Mouse (Mus musculus) MEL (cell line): ENCODE data around the gene Ssx2ip. TPM values are rescaled to one million over a fixed set of nuclear protein-coding genes. Genes with fewer than 3 reads are reported as not detected.
A peak's percentile ranks its signal among the peaks of the same experiment; 100 is the strongest.

Experiments used
- DNase-seq: peaks from one replicate; pipeline ENCODE4 v3.0.0; 2011; ENCODE audit warnings: low read depth, low spot score
- H3K27ac ChIP-seq: 2 replicates; pipeline ENCODE4 v1.5.1; 2012; ENCODE audit warnings: low read depth, mild to moderate bottlenecking, control low read depth, low read length, moderate library complexity; ENCODE audit not compliant: control insufficient read depth
- H3K27me3 ChIP-seq, 2 experiments: fragments of 150-350 bp in 1 of 2; sonication (generic) in 1 of 2; 2 replicates each; pipeline ENCODE4 v1.6.1; 2012; ENCODE audit warnings: low read length in 2 of 2, mild to moderate bottlenecking in 2 of 2, improper control_type of control experiment in 1 of 2, moderate library complexity in 1 of 2; ENCODE audit not compliant: insufficient read depth in 2 of 2, control insufficient read depth in 1 of 2
- H3K36me3 ChIP-seq, 2 experiments: 2 replicates each; pipeline ENCODE4 v1.6.1; 2012 to 2014; ENCODE audit warnings: low read length in 2 of 2, improper control_type of control experiment in 1 of 2, inconsistent platforms in 1 of 2, mild to moderate bottlenecking in 1 of 2; ENCODE audit not compliant: insufficient read depth in 2 of 2, control insufficient read depth in 1 of 2
- H3K4me1 ChIP-seq, 2 experiments: fragments of 150-350 bp in 1 of 2; sonication (generic) in 1 of 2; 2 replicates each; pipeline ENCODE4 v1.6.1; 2012; ENCODE audit warnings: low read length in 2 of 2, improper control_type of control experiment in 1 of 2, mild to moderate bottlenecking in 1 of 2; ENCODE audit not compliant: insufficient read depth in 2 of 2, control insufficient read depth in 1 of 2
- H3K4me3 ChIP-seq, 2 experiments: fragments of 150-350 bp in 1 of 2; sonication (generic) in 1 of 2; 2 replicates each; pipeline ENCODE4 v1.5.1; 2012; ENCODE audit warnings: low read depth in 2 of 2, low read length in 2 of 2, mild to moderate bottlenecking in 2 of 2, moderate library complexity in 2 of 2, control low read depth in 1 of 2, improper control_type of control experiment in 1 of 2; ENCODE audit not compliant: control insufficient read depth in 1 of 2, insufficient read depth in 1 of 2
- H3K79me2 ChIP-seq: 2 replicates; pipeline ENCODE4 v1.6.1; 2012; ENCODE audit warnings: mild to moderate bottlenecking, low read length, moderate library complexity; ENCODE audit not compliant: control insufficient read depth, poor library complexity, insufficient read depth
- H3K9ac ChIP-seq: 2 replicates; pipeline ENCODE4 v1.6.1; 2012; ENCODE audit warnings: low read depth, mild to moderate bottlenecking, control low read depth, low read length, moderate library complexity; ENCODE audit not compliant: control insufficient read depth, poor library complexity, severe bottlenecking
- H3K9me3 ChIP-seq: fragments of 150-350 bp; sonication (generic); replicated peaks from 2 replicates; pipeline ENCODE4 v1.6.1; 2012; ENCODE audit warnings: mild to moderate bottlenecking, low read length, improper control_type of control experiment, moderate library complexity; ENCODE audit not compliant: insufficient read depth
- BHLHE40 ChIP-seq: IDR thresholded peaks from 2 replicates; pipeline ENCODE4 v1.6.1; 2012; ENCODE audit warnings: low read depth, mild to moderate bottlenecking, inconsistent platforms, low read length, improper control_type of control experiment, borderline replicate concordance
- CHD1 ChIP-seq: IDR thresholded peaks from 2 replicates; pipeline ENCODE4 v1.6.1; 2012; ENCODE audit warnings: low read depth, mild to moderate bottlenecking, inconsistent platforms, low read length, improper control_type of control experiment
- EP300 ChIP-seq, 2 experiments: IDR thresholded peaks; 2 replicates each; pipeline ENCODE4 v1.6.1; 2011; ENCODE audit warnings: improper control_type of control experiment in 2 of 2, low read length in 2 of 2, low read depth in 1 of 2, mild to moderate bottlenecking in 1 of 2
- GATA1 ChIP-seq: IDR thresholded peaks from 2 replicates; pipeline ENCODE4 v1.6.1; 2011; ENCODE audit warnings: low read depth, low read length, improper control_type of control experiment
- HCFC1 ChIP-seq: IDR thresholded peaks from 2 replicates; pipeline ENCODE4 v1.6.1; 2012; ENCODE audit warnings: low read depth, mild to moderate bottlenecking, inconsistent platforms, low read length, improper control_type of control experiment, moderate library complexity
- JUND ChIP-seq: IDR thresholded peaks from 2 replicates; pipeline ENCODE4 v1.6.1; 2011; ENCODE audit warnings: low read depth, mild to moderate bottlenecking, improper control_type of control experiment, low read length
- KAT2A ChIP-seq: conservative IDR thresholded peaks from 2 replicates; pipeline ENCODE4 v1.6.1; 2012; ENCODE audit warnings: low read depth, low read length, improper control_type of control experiment, inconsistent platforms
- MXI1 ChIP-seq: IDR thresholded peaks from 2 replicates; pipeline ENCODE4 v1.6.1; 2011; ENCODE audit warnings: mild to moderate bottlenecking, low read depth, low read length, improper control_type of control experiment
- POLR2AphosphoS2 ChIP-seq: IDR thresholded peaks from 2 replicates; pipeline ENCODE4 v1.6.1; 2011; ENCODE audit warnings: low read length, improper control_type of control experiment
- POLR2AphosphoS5 ChIP-seq: IDR thresholded peaks from 2 replicates; pipeline ENCODE4 v1.6.1; 2012; ENCODE audit warnings: low read depth, borderline replicate concordance, mild to moderate bottlenecking, inconsistent platforms, low read length, moderate library complexity, mixed read lengths
- RAD21 ChIP-seq: IDR thresholded peaks from 2 replicates; pipeline ENCODE4 v1.6.1; 2011; ENCODE audit warnings: mild to moderate bottlenecking, low read depth, low read length, improper control_type of control experiment
- TBP ChIP-seq: IDR thresholded peaks from 2 replicates; pipeline ENCODE4 v1.8.0; 2011; ENCODE audit warnings: low read depth, low read length, improper control_type of control experiment
- TCF12 ChIP-seq: IDR thresholded peaks from 2 replicates; pipeline ENCODE4 v1.6.1; 2014; ENCODE audit warnings: low read depth, mild to moderate bottlenecking, inconsistent platforms, low read length, improper control_type of control experiment, moderate library complexity
- USF2 ChIP-seq, 2 experiments: IDR thresholded peaks; 2 replicates each; pipeline ENCODE4 v1.6.1; 2011 to 2012; ENCODE audit warnings: improper control_type of control experiment in 2 of 2, low read length in 2 of 2, borderline replicate concordance in 1 of 2, inconsistent platforms in 1 of 2, low read depth in 1 of 2, mild to moderate bottlenecking in 1 of 2; ENCODE audit not compliant: insufficient read depth in 1 of 2
- ZKSCAN1 ChIP-seq: IDR thresholded peaks from 2 replicates; pipeline ENCODE4 v1.6.1; 2012; ENCODE audit warnings: low read depth, mild to moderate bottlenecking, inconsistent platforms, low read length, improper control_type of control experiment, moderate library complexity
- ZNF384 ChIP-seq: IDR thresholded peaks from 2 replicates; pipeline ENCODE4 v1.6.1; 2012; ENCODE audit warnings: low read depth, mild to moderate bottlenecking, inconsistent platforms, low read length, improper control_type of control experiment
- polyA plus RNA-seq, 2 experiments: library from polyadenylated mRNA; stranded (reverse) in 1 of 2; unstranded in 1 of 2; fragments of >175 nt in 1 of 2; fragments of >200 nt in 1 of 2; gene quantifications; 2 replicates each; pipeline versions ENCODE4 v1.2.1 to v1.2.4; 2012; ENCODE audit warnings: low replicate concordance in 2 of 2, low read depth in 1 of 2; ENCODE audit not compliant: insufficient read length in 2 of 2, insufficient read depth in 1 of 2, missing spikeins in 1 of 2
- total RNA-seq: library from RNA; depleted of rRNA; stranded (reverse); fragments of 300-350 nt; gene quantifications from 2 replicates; pipeline ENCODE4 v1.2.3, GENCODE M21; 2012

Ssx2ip gene
- total and polyA plus RNA-seq, 3 experiments: 52.1 to 270 (median 70.0) TPM

- H3K79me2 ChIP-seq: no peaks in the 10 kb centered on the region
- no peaks in the 10 kb centered on the region for H3K9me3 ChIP-seq
- H3K36me3 ChIP-seq: peaks cover 0 to 8% of the 10 kb centered on the region in 2 experiments; a peak in 2 of 4 replicates
- no peak overlapping the region for H3K4me3 ChIP-seq
- TF ChIP-seq JUND: no peak
- no peak for TF ChIP-seq POLR2AphosphoS2
- TF ChIP-seq POLR2AphosphoS5: no peak
- TF ChIP-seq TCF12: no peak
- TF ChIP-seq KAT2A: no peak
- no peak for TF ChIP-seq CHD1
- TF ChIP-seq USF2 (IDR thresholded peaks at IDR 0.05; ENCODE audit: borderline replicate concordance in 1 of 2, insufficient read depth in 1 of 2, low read depth in 1 of 2, low read length in 2 of 2): no peak
- TF ChIP-seq TBP: no peak
- TF ChIP-seq ZKSCAN1: no peak
- TF ChIP-seq MXI1: no peak
- no peak overlapping the region for H3K9ac ChIP-seq
- peaks cover 0 to 11% of the 10 kb centered on the region in 2 experiments; a peak in 3 of 4 replicates for H3K4me1 ChIP-seq
- no peak overlapping the region for H3K27ac ChIP-seq
- no peak for DNase-seq
- H3K27me3 ChIP-seq: no peaks in the 10 kb centered on the region
Observed at GRCm38 (mm10) chr3:146448969-146449368, 44.5 kb downstream of the Ssx2ip start.

DNA sequence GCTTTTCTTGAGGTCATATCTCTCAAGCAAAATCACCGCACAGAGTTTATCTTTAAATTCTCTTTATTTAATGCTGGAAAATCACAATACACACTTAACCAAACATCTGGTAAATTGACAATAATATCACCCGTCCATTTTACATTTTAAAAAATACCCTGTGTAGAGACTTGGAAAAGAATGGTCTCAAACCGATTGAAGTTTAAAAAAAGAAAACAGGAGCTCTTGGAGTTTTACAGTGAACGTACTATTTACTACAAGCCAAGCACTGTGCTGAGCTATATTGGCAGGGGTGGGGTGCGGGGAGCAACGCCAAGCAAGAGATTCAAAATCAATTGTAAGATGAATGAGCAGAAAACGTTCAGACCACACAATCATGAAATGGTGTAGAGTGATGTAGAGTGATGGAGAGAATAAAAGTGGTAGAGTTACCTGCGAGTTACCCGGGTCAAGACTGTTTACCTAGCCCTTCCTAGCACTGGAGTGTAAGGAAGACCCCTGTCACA, 45.4 kb downstream of the Ssx2ip start, which contains the start of gene Ctbs:
Gene Ctbs (plus strand): TSS at position 51 of the 506 bp plus-strand sequence.
- no peak for DNase-seq
- peaks cover 0 to 8% of the 10 kb centered on the region in 2 experiments; a peak in 2 of 4 replicates for H3K36me3 ChIP-seq
- TF ChIP-seq ZNF384 (no peak), BHLHE40 (no peak), KAT2A (no peak), TBP (no peak), RAD21 (no peak), POLR2AphosphoS5 (no peak), CHD1 (no peak), EP300 (IDR thresholded peaks at IDR 0.05; ENCODE audit: low read depth in 1 of 2, low read length in 2 of 2) (no peak), HCFC1 (no peak), ZKSCAN1 (no peak), GATA1 (no peak)
- H3K4me3 ChIP-seq: peak within 1 kb of the TSS; percentile 67 to 98
- H3K79me2 ChIP-seq: no peaks in the 10 kb centered on the region
- no peaks in the 10 kb centered on the region for H3K9me3 ChIP-seq
- H3K4me1 ChIP-seq: peaks cover 0 to 11% of the 10 kb centered on the region in 2 experiments; a peak in 3 of 4 replicates
- peak within 1 kb of the TSS; percentile 95 for H3K9ac ChIP-seq
- H3K27ac ChIP-seq: peak within 1 kb of the TSS; percentile 83
- no peaks in the 10 kb centered on the region for H3K27me3 ChIP-seq
